Mouse (Mus musculus) liver, embryonic 13.5 days (tissue): ENCODE measurements around the gene Ccdc84. TPM values are rescaled to one million over a fixed set of nuclear protein-coding genes. Genes with fewer than 3 reads are reported as not detected.
A peak's percentile ranks its signal among the peaks of the same experiment; 100 is the strongest.
"Not testable (repeated sequence)": the region's sequence is repeated elsewhere in the genome, so short reads cannot be mapped to it uniquely, and the experiment has no call there.

Source experiments
- ATAC-seq: fragments of 200-750 bp; cut with Nextera tagmentation; 2 replicates; pipeline ENCODE4 v1.8.0; 2017; ENCODE audit warnings: low read depth, mild to moderate bottlenecking, moderate number of reproducible peaks, moderate library complexity
- DNase-seq: peaks from one replicate; pipeline ENCODE4 v3.0.0; 2022
- H3K27ac ChIP-seq: fragments of 300-500 bp; sonication (generic); 2 replicates; pipeline ENCODE4 v1.5.1; 2015; ENCODE audit warnings: moderate library complexity, mild to moderate bottlenecking, inconsistent platforms
- H3K27me3 ChIP-seq: fragments of 300-500 bp; sonication (generic); 2 replicates; pipeline ENCODE4 v1.6.1; 2015; ENCODE audit warnings: mild to moderate bottlenecking, inconsistent platforms
- H3K36me3 ChIP-seq: fragments of 300-500 bp; sonication (generic); 2 replicates; pipeline ENCODE4 v1.6.1; 2015; ENCODE audit warnings: mild to moderate bottlenecking, inconsistent platforms
- H3K4me1 ChIP-seq: fragments of 300-500 bp; sonication (generic); replicated peaks from 2 replicates; pipeline ENCODE4 v1.6.1; 2015; ENCODE audit warnings: inconsistent platforms
- H3K4me2 ChIP-seq: fragments of 300-500 bp; sonication (generic); 2 replicates; pipeline ENCODE4 v1.6.1; 2015; ENCODE audit warnings: inconsistent platforms, mild to moderate bottlenecking, moderate library complexity
- H3K4me3 ChIP-seq: fragments of 300-500 bp; sonication (generic); replicated peaks from 2 replicates; pipeline ENCODE4 v1.5.1; 2015; ENCODE audit warnings: mild to moderate bottlenecking, inconsistent platforms
- H3K9ac ChIP-seq: fragments of 300-500 bp; sonication (generic); 2 replicates; pipeline ENCODE4 v1.6.1; 2015; ENCODE audit warnings: mild to moderate bottlenecking, inconsistent platforms
- H3K9me3 ChIP-seq: fragments of 300-500 bp; sonication (generic); replicated peaks from 2 replicates; pipeline ENCODE4 v1.6.1; 2016; ENCODE audit warnings: inconsistent platforms
- WGBS: fragments of 180-500 bp; shearing (Covaris S2); methylation state at CpG from one replicate; pipeline ENCODE4 v1.1.7; 2015; ENCODE audit not compliant: insufficient replicate concordance; 5-methylcytosine and 5-hydroxymethylcytosine counted together
- polyA plus RNA-seq: library from polyadenylated mRNA; unstranded; fragments of >200 nt; fragmentation: Nextera tagmentation; extraction: Ambion mirVana; gene quantifications from 2 replicates; pipeline ENCODE4 v1.2.1, GENCODE M21; 2015

The Ccdc84 gene
- polyA plus RNA-seq, result 13.8 and 16.6 TPM in 2 replicates

DNA sequence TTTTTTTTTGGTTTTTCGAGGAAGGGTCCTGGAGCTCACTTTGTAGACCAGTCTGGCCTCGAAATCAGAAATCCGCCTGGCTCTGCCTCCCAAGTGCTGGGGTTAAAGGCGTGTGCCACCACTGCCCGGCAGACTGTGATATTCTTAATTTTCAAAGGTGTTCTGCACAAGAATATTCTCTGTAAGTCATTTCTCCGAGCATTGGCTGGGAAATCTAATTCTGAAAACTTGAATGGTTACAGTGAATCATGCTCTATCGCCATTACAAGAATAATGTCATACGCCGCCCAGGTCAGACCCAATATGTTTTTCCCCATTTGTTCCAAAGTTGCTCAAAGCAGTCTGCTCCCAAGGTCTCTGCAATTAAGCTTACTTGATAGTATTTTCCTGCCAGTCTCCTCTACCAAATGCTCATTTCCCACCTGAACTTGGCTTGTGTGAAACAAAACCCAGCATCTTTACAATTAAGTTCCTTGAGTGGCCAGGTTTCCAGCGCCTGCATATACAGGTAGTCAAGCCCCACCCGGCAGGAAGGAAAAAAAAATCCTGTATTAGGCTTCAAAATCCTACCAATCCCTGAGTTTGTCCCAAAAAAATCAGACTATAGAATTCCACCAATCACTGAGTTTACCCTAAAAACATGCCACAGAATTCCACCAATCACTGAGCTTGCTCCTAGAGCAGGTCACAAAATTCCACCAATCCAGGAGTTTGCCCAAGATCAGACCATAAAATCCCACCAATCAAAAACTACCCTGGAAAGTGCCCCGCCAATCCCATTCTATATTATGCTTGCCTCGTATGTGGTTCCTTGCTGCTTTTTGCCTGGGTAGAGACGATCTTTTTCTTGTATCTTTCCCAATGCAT lies at the start of gene Ccdc84:
Gene Ccdc84, minus strand, starts transcription at position 51 of the 867 bp plus-strand sequence.
- WGBS, result 73% methylated on average over 14 of the region's 14 CpGs
- Histone ChIP-seq H3K27ac (peak within 1 kb of the TSS; percentile 86), H3K27me3 (no peaks in the 10 kb centered on the region), H3K4me3 (peak within 1 kb of the TSS; percentile 94), H3K9me3 (0 out of 2 replicates have a peak, but pooled peaks cover 2% of the 10 kb centered on the region), H3K4me2 (peak within 1 kb of the TSS; percentile 94), H3K36me3 (peaks cover 18% of the 10 kb centered on the region), H3K9ac (peak within 1 kb of the TSS; percentile 95), H3K4me1 (peaks cover 21% of the 10 kb centered on the region)
- ATAC-seq (no peak), DNase-seq (no peak)

DNA sequence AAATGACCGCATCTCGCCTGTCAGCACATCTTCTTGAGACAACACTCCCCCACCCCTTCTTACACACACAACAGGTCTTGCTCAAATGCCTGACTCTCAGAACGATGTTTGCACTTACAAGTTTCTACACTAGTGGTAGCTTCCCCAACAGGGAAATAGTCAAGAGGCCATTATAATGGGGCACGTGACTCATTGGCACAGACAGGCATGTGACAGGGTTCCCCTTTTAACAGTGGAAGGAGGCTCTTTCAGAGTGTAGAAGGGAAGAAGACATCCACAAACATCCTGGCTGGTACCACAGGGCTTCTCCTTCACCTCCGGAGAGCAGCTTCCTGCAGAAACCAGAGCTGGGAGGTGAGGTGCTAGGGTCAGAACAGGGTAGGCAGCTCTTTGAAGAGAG lies 43.6 kb upstream of the Ccdc84 start:
- Histone ChIP-seq H3K27ac (no peak overlapping the region), H3K9me3 (no peaks in the 10 kb centered on the region), H3K4me2 (no peak overlapping the region), H3K9ac (no peak overlapping the region), H3K27me3 (peaks cover 21% of the 10 kb centered on the region), H3K4me3 (no peak overlapping the region), H3K36me3 (no peaks in the 10 kb centered on the region), H3K4me1 (no peaks in the 10 kb centered on the region)
- WGBS, result 34% methylated on average over 5 of the region's 5 CpGs
- ATAC-seq, result no peak
- DNase-seq, result no peak

DNA sequence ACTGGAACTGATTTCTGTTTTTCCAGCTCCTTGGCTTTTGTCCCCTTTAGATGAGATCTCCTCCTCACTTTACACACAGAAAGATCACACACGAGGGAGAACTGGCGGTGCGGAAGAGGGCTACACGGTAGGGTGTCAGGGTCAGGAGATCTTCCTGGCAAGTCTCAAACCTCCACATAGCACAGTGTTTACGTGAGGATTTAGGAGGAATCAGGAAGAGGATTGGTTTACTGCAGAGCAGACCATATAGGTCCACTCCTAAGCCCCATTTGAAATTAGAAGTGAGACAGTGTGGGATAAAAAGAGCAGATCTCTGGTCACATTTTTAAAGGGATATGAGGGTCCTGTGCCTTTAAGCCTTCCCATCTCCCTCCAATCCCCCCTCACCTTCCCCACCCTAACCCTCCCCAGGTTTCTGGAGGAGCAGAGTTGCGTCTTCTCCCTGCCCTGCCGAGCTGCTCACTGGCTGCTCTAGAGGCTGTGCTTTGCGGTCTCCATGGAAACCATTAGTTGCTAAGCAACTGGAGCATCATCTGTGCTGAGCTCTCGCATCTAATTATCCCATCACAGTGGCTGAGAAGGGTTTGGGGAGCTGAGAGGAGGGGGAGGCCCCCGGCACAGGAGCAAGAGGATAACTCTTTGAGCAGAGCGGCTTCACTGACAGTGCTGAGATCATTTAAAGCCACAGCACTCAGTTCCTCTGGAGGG lies 38.8 kb upstream of the Ccdc84 start:
- H3K4me3 ChIP-seq, result no peak overlapping the region
- H3K9ac ChIP-seq, result no peak overlapping the region
- H3K27ac ChIP-seq, result no peak overlapping the region
- ATAC-seq (no peak), DNase-seq (no peak)
- no peak overlapping the region for H3K4me2 ChIP-seq
- 21% methylated on average over 11 of the region's 11 CpGs for WGBS
- H3K4me1 ChIP-seq, result no peaks in the 10 kb centered on the region
- peaks cover 63% of the 10 kb centered on the region for H3K27me3 ChIP-seq
- H3K9me3 ChIP-seq, result no peaks in the 10 kb centered on the region
- no peaks in the 10 kb centered on the region for H3K36me3 ChIP-seq

DNA sequence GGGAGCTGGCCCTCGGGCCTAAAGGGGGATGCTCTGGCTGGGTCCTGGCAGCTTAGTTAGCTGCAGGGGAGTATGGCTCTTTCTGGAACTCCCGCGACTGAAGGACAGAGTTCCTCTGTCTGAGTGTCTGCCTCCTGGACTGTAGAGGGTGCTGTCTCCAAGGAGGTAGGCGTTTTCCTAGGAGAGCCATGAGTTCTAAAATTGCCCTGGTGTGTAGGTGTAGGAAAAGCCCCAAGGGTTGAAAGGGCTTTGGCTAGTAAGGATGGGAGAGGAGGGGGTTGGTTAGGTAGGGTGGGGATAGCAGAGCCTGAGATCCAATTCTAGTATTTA lies 36.5 kb upstream of the Ccdc84 start, which contains the start of gene Upk2:
Gene Upk2, minus strand, starts transcription at position 86 of the 330 bp plus-strand sequence.
- H3K9ac ChIP-seq, result no peak within 1 kb of the TSS
- no peak within 1 kb of the TSS for H3K4me3 ChIP-seq
- ATAC-seq (no peak), DNase-seq (no peak)
- WGBS, result 36% methylated on average over 4 of the region's 4 CpGs
- no peaks in the 10 kb centered on the region for H3K36me3 ChIP-seq
- no peaks in the 10 kb centered on the region for H3K9me3 ChIP-seq
- H3K4me1 ChIP-seq, result no peaks in the 10 kb centered on the region
- H3K4me2 ChIP-seq, result no peak within 1 kb of the TSS
- no peak within 1 kb of the TSS for H3K27ac ChIP-seq
- H3K27me3 ChIP-seq, result peaks cover 58% of the 10 kb centered on the region

DNA sequence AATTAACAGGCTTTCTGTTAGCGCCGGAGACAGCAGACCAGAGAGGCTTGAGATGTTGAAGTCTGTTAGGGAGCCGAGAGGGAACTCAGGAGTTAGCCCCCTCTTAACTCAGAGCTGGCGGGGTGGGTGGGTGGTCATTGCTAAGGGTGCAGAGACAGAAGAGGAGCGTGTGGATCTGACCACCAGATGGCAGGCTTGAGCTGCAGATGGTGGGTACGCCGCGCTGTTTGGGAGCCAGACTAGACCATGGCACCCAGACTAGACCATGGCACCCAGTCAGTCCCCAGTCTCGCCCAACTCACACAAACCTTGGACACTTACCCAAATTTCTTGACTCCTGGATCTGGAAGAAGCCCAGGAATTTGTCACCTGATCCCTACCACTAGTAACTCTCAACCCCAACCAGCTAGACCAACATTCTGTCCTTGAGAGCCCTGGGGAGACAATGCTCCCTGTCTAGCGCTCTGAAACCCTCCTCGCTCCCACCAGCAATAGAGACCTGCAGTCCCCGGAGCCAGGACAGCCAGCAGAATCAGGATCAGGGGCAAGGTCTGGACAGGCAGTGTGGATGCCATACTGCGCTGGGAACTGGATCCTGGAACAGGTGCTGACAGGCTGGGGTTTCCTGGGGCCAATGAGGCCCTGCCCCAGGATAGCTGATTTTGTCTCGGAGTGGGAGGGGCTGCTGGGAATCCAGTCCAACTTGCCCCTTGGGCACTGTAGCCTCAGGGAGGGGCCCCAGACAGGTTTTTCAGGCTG lies 35.9 kb upstream of the Ccdc84 start:
- Histone ChIP-seq H3K4me3 (no peak overlapping the region), H3K4me1 (no peaks in the 10 kb centered on the region), H3K36me3 (no peaks in the 10 kb centered on the region), H3K9ac (no peak overlapping the region), H3K27ac (no peak overlapping the region), H3K4me2 (no peak overlapping the region), H3K27me3 (peaks cover 58% of the 10 kb centered on the region), H3K9me3 (no peaks in the 10 kb centered on the region)
- DNase-seq, result peak; percentile 48
- WGBS, result 12% methylated on average over 14 of the region's 14 CpGs
- peak; percentile 50; the same call in 1 of the 2 replicates for ATAC-seq

DNA sequence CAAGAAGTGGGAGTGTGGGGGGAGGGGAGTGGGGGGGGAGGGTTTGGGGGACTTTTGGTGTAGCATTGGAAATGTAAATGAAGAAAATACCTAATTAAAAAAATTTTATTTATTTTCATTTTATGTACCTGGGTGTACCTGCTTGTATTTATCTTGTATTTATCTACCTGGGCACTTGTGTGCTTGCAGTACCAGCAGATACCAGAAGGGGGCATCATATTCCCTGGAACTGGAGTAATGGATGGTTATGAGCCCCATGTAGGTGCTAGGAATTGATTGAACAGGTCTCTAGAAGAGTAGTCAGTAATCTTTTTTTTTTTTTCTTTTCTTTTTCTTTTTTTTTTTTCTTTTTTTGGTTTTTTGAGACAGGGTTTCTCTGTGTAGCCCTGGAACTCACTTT lies 32.0 kb upstream of the Ccdc84 start:
- Histone ChIP-seq H3K4me1 (no peaks in the 10 kb centered on the region), H3K9ac (no peak overlapping the region), H3K9me3 (no peaks in the 10 kb centered on the region), H3K27me3 (peaks cover 29% of the 10 kb centered on the region), H3K4me2 (no peak overlapping the region), H3K36me3 (no peaks in the 10 kb centered on the region), H3K27ac (no peak overlapping the region), H3K4me3 (no peak overlapping the region)
- ATAC-seq (no peak), DNase-seq (no peak)

DNA sequence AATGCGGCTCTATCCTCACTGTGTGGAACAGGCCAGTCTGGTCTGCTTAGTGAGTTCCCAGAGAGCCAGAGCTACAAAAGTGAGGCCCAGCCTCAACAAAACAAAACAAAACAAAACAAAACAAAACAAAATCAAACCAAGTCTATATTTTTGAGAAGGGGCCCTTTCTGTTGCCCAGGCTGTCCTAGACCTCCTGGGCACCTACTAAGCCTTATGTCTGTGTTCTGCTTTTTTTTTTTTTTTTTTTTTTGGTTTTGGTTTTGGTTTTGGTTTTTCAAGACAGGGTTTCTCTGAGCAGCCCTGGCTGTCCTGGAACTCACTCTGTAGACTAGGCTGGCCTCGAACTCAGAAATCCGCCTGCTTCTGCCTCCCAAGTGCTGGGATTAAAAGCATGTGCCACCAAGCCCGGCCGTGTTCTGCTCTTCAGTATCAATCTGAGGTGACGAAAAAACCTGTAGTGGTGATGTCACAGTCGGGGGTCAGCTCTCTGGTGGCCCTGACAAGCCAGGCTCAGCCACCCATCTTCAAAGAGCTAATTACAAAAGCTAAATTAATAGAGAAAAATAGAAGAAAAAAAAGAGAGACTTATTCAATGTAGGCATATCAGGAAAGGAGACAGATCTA lies 26.1 kb upstream of the Ccdc84 start:
- H3K9ac ChIP-seq, H3K9me3 ChIP-seq, DNase-seq, H3K27me3 ChIP-seq, H3K4me1 ChIP-seq, H3K27ac ChIP-seq, H3K4me3 ChIP-seq, H3K4me2 ChIP-seq, H3K36me3 ChIP-seq, ATAC-seq: not testable (repeated sequence)
- WGBS, result 62% methylated on average over 7 of the region's 7 CpGs

DNA sequence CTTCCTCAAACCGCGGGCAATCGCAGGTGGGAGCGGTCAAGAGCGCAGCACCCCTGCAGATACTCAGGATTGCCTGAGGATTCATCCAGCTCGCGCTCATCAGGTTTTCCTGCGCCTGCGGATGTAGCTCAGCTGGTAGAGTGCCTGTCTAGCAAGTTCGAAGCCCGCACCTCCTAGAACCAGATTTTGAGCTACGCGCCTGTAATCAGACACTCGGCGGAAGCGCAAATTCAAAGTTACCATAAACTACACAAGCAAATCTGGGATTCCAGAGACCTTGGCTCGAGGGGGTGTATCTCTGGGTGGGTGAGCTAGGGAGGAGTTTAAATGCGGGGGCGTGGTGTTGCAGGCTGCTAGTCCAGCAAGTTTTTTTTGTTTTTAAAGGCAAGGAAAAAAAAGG lies 22.6 kb upstream of the Ccdc84 start, which contains the start of gene Foxr1:
Gene Foxr1, minus strand, starts transcription at position 176 of the 400 bp plus-strand sequence.
- H3K4me2 ChIP-seq, result no peak within 1 kb of the TSS
- DNase-seq (no peak), ATAC-seq (no peak)
- H3K36me3 ChIP-seq, result no peaks in the 10 kb centered on the region
- no peaks in the 10 kb centered on the region for H3K9me3 ChIP-seq
- H3K27ac ChIP-seq, result no peak within 1 kb of the TSS
- 55% methylated on average over 19 of the region's 19 CpGs for WGBS
- peaks cover 4% of the 10 kb centered on the region; the same call in 1 of the 2 replicates for H3K27me3 ChIP-seq
- H3K4me3 ChIP-seq, result no peak within 1 kb of the TSS
- no peak within 1 kb of the TSS for H3K9ac ChIP-seq
- no peaks in the 10 kb centered on the region for H3K4me1 ChIP-seq

DNA sequence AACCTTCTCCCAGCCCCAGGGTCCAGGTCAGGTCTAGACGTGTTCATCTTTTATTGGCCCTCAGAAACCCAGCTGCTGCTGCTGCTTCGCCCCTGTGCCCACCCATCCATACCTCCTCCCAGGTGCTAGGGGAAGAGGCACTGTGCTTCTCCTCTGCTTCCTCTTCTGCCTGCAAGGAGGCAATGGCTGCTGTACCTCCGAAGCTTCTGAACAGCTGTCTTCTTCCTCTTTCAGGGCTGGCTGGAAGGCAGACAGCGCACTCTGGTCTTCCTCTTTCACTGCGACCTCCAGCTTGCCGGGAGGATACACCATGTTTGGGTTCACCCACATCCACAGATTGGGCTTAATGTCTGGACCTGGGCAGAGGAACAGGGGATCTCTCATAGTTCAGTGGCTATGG lies 17.4 kb upstream of the Ccdc84 start:
- WGBS, result 21% methylated on average over 6 of the region's 6 CpGs
- Histone ChIP-seq H3K9me3 (no peaks in the 10 kb centered on the region), H3K4me2 (no peak overlapping the region), H3K27ac (no peak overlapping the region), H3K4me3 (no peak overlapping the region), H3K36me3 (no peaks in the 10 kb centered on the region), H3K9ac (no peak overlapping the region), H3K4me1 (no peaks in the 10 kb centered on the region), H3K27me3 (peaks cover 8% of the 10 kb centered on the region; the same call in 1 of the 2 replicates)
- no peak for ATAC-seq
- DNase-seq, result no peak

DNA sequence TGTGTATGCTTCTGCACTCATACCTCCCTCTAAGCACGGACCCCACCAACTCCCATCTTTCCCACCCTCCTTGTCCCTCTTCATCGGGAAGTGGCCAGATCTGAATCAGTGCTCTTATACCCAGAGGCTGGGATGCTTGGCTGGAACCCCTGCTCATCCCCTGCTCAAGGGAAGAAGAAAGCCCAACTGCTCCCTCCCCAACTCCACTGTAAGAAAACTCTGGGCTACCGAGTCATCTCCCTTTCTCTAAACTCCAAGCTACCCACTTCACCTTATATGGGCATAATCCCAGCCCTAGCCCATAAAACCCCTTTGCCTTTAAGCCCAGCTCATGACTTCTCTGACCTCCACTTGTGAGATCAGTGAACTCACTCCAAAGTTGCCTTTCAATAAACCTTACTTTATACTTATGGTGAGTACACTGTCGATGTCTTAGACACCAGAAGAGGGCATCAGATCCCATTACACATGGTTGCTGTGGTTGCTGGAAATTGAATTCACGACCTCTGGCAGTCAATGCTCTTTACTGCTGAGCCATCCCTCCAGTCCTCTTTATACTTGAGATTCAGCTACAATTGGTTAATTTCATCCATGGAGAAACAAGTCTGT lies 14.3 kb upstream of the Ccdc84 start:
- H3K27me3 ChIP-seq, result peaks cover 4% of the 10 kb centered on the region; the same call in 1 of the 2 replicates
- no peak overlapping the region for H3K4me2 ChIP-seq
- 25% methylated on average over 5 of the region's 5 CpGs for WGBS
- DNase-seq, result no peak
- ATAC-seq, result no peak
- no peak overlapping the region for H3K9ac ChIP-seq
- H3K9me3 ChIP-seq, result no peaks in the 10 kb centered on the region
- no peaks in the 10 kb centered on the region for H3K36me3 ChIP-seq
- no peak overlapping the region for H3K27ac ChIP-seq
- no peak overlapping the region for H3K4me3 ChIP-seq
- no peaks in the 10 kb centered on the region for H3K4me1 ChIP-seq
